Mouse (Mus musculus) forebrain, postnatal 0 days (tissue): Measurements from ENCODE around the gene Esrp2. TPM values are rescaled to one million over a fixed set of nuclear protein-coding genes. Genes with fewer than 3 reads are reported as not detected.

ENCODE experiments used
- ATAC-seq: fragments of 200-750 bp; cut with Nextera tagmentation; 2 replicates; pipeline ENCODE4 v1.8.0; 2017; ENCODE audit warnings: mild to moderate bottlenecking, moderate library complexity
- DNase-seq: peaks from one replicate; pipeline ENCODE4 v3.0.0-alpha.2; 2015
- H3K27ac ChIP-seq: fragments of 300-500 bp; sonication (generic); 2 replicates; pipeline ENCODE4 v1.5.1; 2014; ENCODE audit warnings: low read depth, mild to moderate bottlenecking, antibody characterized with exemption, low read length, moderate library complexity, mixed read lengths
- H3K27me3 ChIP-seq: fragments of 300-500 bp; sonication (generic); 2 replicates; pipeline ENCODE4 v1.6.1; 2014; ENCODE audit warnings: mild to moderate bottlenecking, low read length, mixed read lengths; ENCODE audit not compliant: insufficient read depth
- H3K36me3 ChIP-seq: fragments of 300-500 bp; sonication (generic); 2 replicates; pipeline ENCODE4 v1.6.1; 2014; ENCODE audit warnings: mild to moderate bottlenecking, moderate library complexity; ENCODE audit not compliant: insufficient read depth
- H3K4me1 ChIP-seq: fragments of 300-500 bp; sonication (generic); 2 replicates; pipeline ENCODE4 v1.6.1; 2014; ENCODE audit warnings: antibody characterized with exemption; ENCODE audit not compliant: insufficient read depth
- H3K4me2 ChIP-seq: fragments of 300-500 bp; sonication (generic); 2 replicates; pipeline ENCODE4 v1.6.1; 2014; ENCODE audit warnings: low read depth, mild to moderate bottlenecking, moderate library complexity
- H3K4me3 ChIP-seq: fragments of 300-500 bp; sonication (generic); 2 replicates; pipeline ENCODE4 v1.5.1; 2014; ENCODE audit warnings: low read depth, low read length, mixed read lengths
- H3K9ac ChIP-seq: fragments of 300-500 bp; sonication (generic); 2 replicates; pipeline ENCODE4 v1.6.1; 2014; ENCODE audit warnings: mild to moderate bottlenecking
- H3K9me3 ChIP-seq: fragments of 300-500 bp; sonication (generic); 2 replicates; pipeline ENCODE4 v1.6.1; 2016; ENCODE audit warnings: low read length
- CTCF ChIP-seq: sonication (generic); IDR thresholded peaks from 2 replicates; pipeline ENCODE4 v1.5.1; 2016; ENCODE audit warnings: antibody characterized with exemption, control low read depth, low read depth
- WGBS: fragments of 180-500 bp; shearing (Covaris S2); extraction: QIAGEN DNeasy Blood & Tissue Kit; methylation state at CpG from one replicate; pipeline ENCODE4 v1.1.7; 2014; 5-methylcytosine and 5-hydroxymethylcytosine counted together
- polyA plus RNA-seq: library from polyadenylated mRNA; unstranded; fragments of >200 nt; fragmentation: Nextera tagmentation; extraction: Ambion mirVana; gene quantifications from 2 replicates; pipeline ENCODE4 v1.2.1, GENCODE M21; 2015
- total RNA-seq: library from RNA; depleted of rRNA; stranded (reverse); fragments of >200 nt; gene quantifications from 2 replicates; pipeline ENCODE4 v1.2.3, GENCODE M21; 2014; rRNA removed

The Esrp2 gene
- total and polyA plus RNA-seq, 2 experiments from 2014 or later: 0.14 TPM; not detected in 1

- Histone ChIP-seq H3K9me3 (no peaks in the 10 kb centered on the region), H3K4me3 (no peak overlapping the region), H3K9ac (no peak overlapping the region), H3K36me3 (peaks cover 29% of the 10 kb centered on the region), H3K27ac (no peak overlapping the region), H3K27me3 (no peaks in the 10 kb centered on the region), H3K4me2 (no peak overlapping the region), H3K4me1 (no peaks in the 10 kb centered on the region)
- DNase-seq (no peak), ATAC-seq (no peak)
- no peak for TF ChIP-seq CTCF
- WGBS: 88% methylated on average over 2 of the region's 2 CpGs
Measured at GRCm38 (mm10) chr8:106103888-106104287, 32.9 kb downstream of the Esrp2 start.

- Histone ChIP-seq H3K9ac (no peak overlapping the region), H3K27me3 (no peaks in the 10 kb centered on the region), H3K9me3 (no peaks in the 10 kb centered on the region), H3K4me2 (no peak overlapping the region), H3K27ac (no peak overlapping the region), H3K4me3 (no peak overlapping the region), H3K4me1 (no peaks in the 10 kb centered on the region), H3K36me3 (peaks cover 19% of the 10 kb centered on the region)
- DNase-seq (no peak), ATAC-seq (no peak)
- TF ChIP-seq CTCF: no peak
- 93% methylated on average over 4 of the region's 4 CpGs for WGBS
Measured at GRCm38 (mm10) chr8:106102321-106102720, 34.5 kb downstream of the Esrp2 start.

Other genes starting within 250 kb of the Esrp2 start
- 0.92 TPM in 1 of 2 replicates, not detected in the other for gene Nrn1l, start 243.4 kb downstream of the Esrp2 start, total RNA-seq
- 0.36 and 1.2 TPM in 2 replicates for gene Nrn1l, start 243.4 kb downstream of the Esrp2 start, polyA plus RNA-seq
- 16.6 and 24.5 TPM in 2 replicates for gene Pskh1, start 236.5 kb downstream of the Esrp2 start, total RNA-seq
- gene Pskh1, start 236.5 kb downstream of the Esrp2 start, polyA plus RNA-seq: 8.0 and 10.4 TPM in 2 replicates
- 1.0 and 3.3 TPM in 2 replicates for gene Ctrl, start 203.1 kb downstream of the Esrp2 start, total RNA-seq
- gene Ctrl, start 203.1 kb downstream of the Esrp2 start, polyA plus RNA-seq: 1.1 and 1.9 TPM in 2 replicates
- gene Psmb10, start 198.5 kb downstream of the Esrp2 start, total RNA-seq: 46.5 and 63.7 TPM in 2 replicates
- gene Psmb10, start 198.5 kb downstream of the Esrp2 start, polyA plus RNA-seq: 86.2 and 95.8 TPM in 2 replicates
- gene Lcat, start 193.6 kb downstream of the Esrp2 start, total RNA-seq: 6.0 and 7.9 TPM in 2 replicates
- gene Lcat, start 193.6 kb downstream of the Esrp2 start, polyA plus RNA-seq: 3.8 and 5.9 TPM in 2 replicates
- gene Slc12a4, start 170.9 kb downstream of the Esrp2 start, total RNA-seq: 9.7 and 12.4 TPM in 2 replicates
- 9.8 and 12.1 TPM in 2 replicates for gene Slc12a4, start 170.9 kb downstream of the Esrp2 start, polyA plus RNA-seq
- not detected in 2 replicates for gene Dpep3, start 157.5 kb downstream of the Esrp2 start, total RNA-seq
- gene Dpep3, start 157.5 kb downstream of the Esrp2 start, polyA plus RNA-seq: not detected in 2 replicates
- 14.3 and 17.8 TPM in 2 replicates for gene Dus2, start 145.6 kb downstream of the Esrp2 start, total RNA-seq
- 15.2 and 21.7 TPM in 2 replicates for gene Dus2, start 145.6 kb downstream of the Esrp2 start, polyA plus RNA-seq
- gene Dpep2nb, start 131.0 kb downstream of the Esrp2 start, total RNA-seq: not detected in 2 replicates
- not detected in 2 replicates for gene Dpep2nb, start 131.0 kb downstream of the Esrp2 start, polyA plus RNA-seq
- 31.5 and 33.8 TPM in 2 replicates for gene Ddx28, start 125.1 kb downstream of the Esrp2 start, total RNA-seq
- gene Ddx28, start 125.1 kb downstream of the Esrp2 start, polyA plus RNA-seq: 23.7 and 25.3 TPM in 2 replicates
- 11.4 and 16.0 TPM in 2 replicates for gene Nfatc3, start 78.1 kb downstream of the Esrp2 start, total RNA-seq
- gene Nfatc3, start 78.1 kb downstream of the Esrp2 start, polyA plus RNA-seq: 0.93 and 1.9 TPM in 2 replicates
- gene Pla2g15, start 13.4 kb upstream of the Esrp2 start, total RNA-seq: 16.0 and 17.8 TPM in 2 replicates
- 11.7 and 15.6 TPM in 2 replicates for gene Pla2g15, start 13.4 kb upstream of the Esrp2 start, polyA plus RNA-seq
- gene Slc7a6, start 31.9 kb upstream of the Esrp2 start, total RNA-seq: 29.9 and 43.6 TPM in 2 replicates
- gene Slc7a6, start 31.9 kb upstream of the Esrp2 start, polyA plus RNA-seq: 48.9 and 50.8 TPM in 2 replicates
- gene Slc7a6os, start 74.0 kb upstream of the Esrp2 start, total RNA-seq: 59.3 and 73.1 TPM in 2 replicates
- 32.4 and 36.3 TPM in 2 replicates for gene Slc7a6os, start 74.0 kb upstream of the Esrp2 start, polyA plus RNA-seq
- gene Prmt7, start 74.0 kb upstream of the Esrp2 start, total RNA-seq: 65.5 and 72.5 TPM in 2 replicates
- gene Prmt7, start 74.0 kb upstream of the Esrp2 start, polyA plus RNA-seq: 47.0 and 49.6 TPM in 2 replicates
- gene Smpd3, start 201.0 kb upstream of the Esrp2 start, total RNA-seq: 103 and 114 TPM in 2 replicates
- gene Smpd3, start 201.0 kb upstream of the Esrp2 start, polyA plus RNA-seq: 63.1 and 84.8 TPM in 2 replicates